Mouse (Mus musculus) testis, adult 2 months (tissue): Measurements from ENCODE around the gene C77080.

ENCODE experiments used
- CTCF ChIP-seq: fragments of 200-500 bp; IDR thresholded peaks from 2 replicates; pipeline ENCODE4 v1.5.1; 2012; ENCODE audit warnings: low read depth, mild to moderate bottlenecking, inconsistent platforms, low read length, moderate library complexity; ENCODE audit not compliant: control insufficient read depth, insufficient read depth, insufficient replicate concordance
- POLR2A ChIP-seq: fragments of 200-500 bp; IDR thresholded peaks from 2 replicates; pipeline ENCODE4 v1.6.1; 2012; ENCODE audit warnings: low read depth, mild to moderate bottlenecking, inconsistent platforms, low read length, moderate library complexity; ENCODE audit not compliant: control insufficient read depth

DNA sequence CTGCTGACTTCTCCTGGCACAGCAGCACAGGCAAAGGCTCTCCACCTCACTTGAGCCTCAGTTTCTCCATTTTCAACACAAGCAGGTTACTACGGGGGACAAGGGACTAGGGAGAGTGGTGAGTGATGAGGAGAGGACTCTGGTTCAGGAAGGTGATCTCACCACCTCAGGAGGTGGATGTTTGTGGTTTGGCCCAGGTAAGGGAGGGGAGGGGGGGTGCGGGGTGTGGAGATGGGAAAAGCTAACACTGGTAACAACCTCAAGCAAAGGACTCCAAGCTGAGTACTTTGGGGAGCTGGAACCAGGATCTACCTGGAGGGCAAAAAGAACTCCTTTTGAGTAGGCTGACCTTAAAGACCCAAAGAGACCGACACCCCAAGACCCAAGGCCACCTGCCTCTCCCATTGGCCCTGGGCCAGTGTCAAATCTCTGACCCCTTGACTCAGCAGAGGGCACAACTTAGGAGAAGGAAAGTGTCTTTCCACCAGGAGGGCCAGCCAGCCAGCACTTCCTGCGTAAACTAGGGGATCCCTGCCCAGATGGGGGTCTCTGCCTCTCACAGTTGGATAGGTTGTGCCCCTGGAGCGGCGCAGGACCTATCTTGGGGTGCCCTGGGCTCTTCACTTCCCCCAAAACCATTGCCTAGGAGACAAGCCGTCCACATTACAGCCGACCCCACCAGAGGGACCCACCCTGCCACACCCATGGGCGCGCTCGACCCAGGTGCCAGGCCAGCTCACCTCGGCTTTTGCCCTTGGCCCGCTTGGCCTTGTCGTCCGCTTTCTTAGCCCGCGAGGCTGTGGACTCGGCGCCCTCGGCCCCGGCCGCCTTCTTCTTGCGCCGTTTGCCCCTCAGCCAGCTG is 13.6 kb downstream of the C77080 start:
- TF ChIP-seq CTCF (no peak), POLR2A (no peak)
